Mouse (Mus musculus) neural tube, embryonic 12.5 days (tissue): Measurements from ENCODE around the gene Cct3. TPM values are rescaled to one million over a fixed set of nuclear protein-coding genes. Genes with fewer than 3 reads are reported as not detected.
"Not testable (repeated sequence)": the region's sequence is repeated elsewhere in the genome, so short reads cannot be mapped to it uniquely, and the experiment has no call there.

Source experiments
- ATAC-seq: fragments of 200-750 bp; cut with Nextera tagmentation; 2 replicates; pipeline ENCODE4 v1.8.0; 2017; ENCODE audit warnings: low read depth, mild to moderate bottlenecking, moderate TSS enrichment, moderate library complexity; ENCODE audit not compliant: low FRiP score
- H3K27ac ChIP-seq: fragments of 300-500 bp; sonication (generic); 2 replicates; pipeline ENCODE4 v1.5.1; 2016
- H3K27me3 ChIP-seq: fragments of 300-500 bp; sonication (generic); replicated peaks from 2 replicates; pipeline ENCODE4 v1.6.1; 2016; ENCODE audit warnings: mild to moderate bottlenecking
- H3K36me3 ChIP-seq: fragments of 300-500 bp; sonication (generic); 2 replicates; pipeline ENCODE4 v1.6.1; 2016; ENCODE audit warnings: mild to moderate bottlenecking
- H3K4me1 ChIP-seq: fragments of 300-500 bp; sonication (generic); 2 replicates; pipeline ENCODE4 v1.6.1; 2016
- H3K4me2 ChIP-seq: fragments of 300-500 bp; sonication (generic); replicated peaks from 2 replicates; pipeline ENCODE4 v1.6.1; 2016; ENCODE audit warnings: mild to moderate bottlenecking
- H3K4me3 ChIP-seq: fragments of 300-500 bp; sonication (generic); 2 replicates; pipeline ENCODE4 v1.5.1; 2016
- H3K9ac ChIP-seq: fragments of 300-500 bp; sonication (generic); 2 replicates; pipeline ENCODE4 v1.6.1; 2016; ENCODE audit warnings: mild to moderate bottlenecking
- H3K9me3 ChIP-seq: fragments of 300-500 bp; sonication (generic); 2 replicates; pipeline ENCODE4 v1.6.1; 2016; ENCODE audit warnings: mild to moderate bottlenecking
- WGBS: fragments of 180-500 bp; shearing (Covaris S2); methylation state at CpG from one replicate; pipeline ENCODE4 v1.1.7; 2016; 5-methylcytosine and 5-hydroxymethylcytosine counted together
- polyA plus RNA-seq: library from polyadenylated mRNA; unstranded; fragments of >200 nt; fragmentation: Nextera tagmentation; extraction: Ambion mirVana; gene quantifications from 2 replicates; pipeline ENCODE4 v1.2.1, GENCODE M21; 2016

Cct3 gene
- polyA plus RNA-seq: 593 and 606 TPM in 2 replicates

DNA sequence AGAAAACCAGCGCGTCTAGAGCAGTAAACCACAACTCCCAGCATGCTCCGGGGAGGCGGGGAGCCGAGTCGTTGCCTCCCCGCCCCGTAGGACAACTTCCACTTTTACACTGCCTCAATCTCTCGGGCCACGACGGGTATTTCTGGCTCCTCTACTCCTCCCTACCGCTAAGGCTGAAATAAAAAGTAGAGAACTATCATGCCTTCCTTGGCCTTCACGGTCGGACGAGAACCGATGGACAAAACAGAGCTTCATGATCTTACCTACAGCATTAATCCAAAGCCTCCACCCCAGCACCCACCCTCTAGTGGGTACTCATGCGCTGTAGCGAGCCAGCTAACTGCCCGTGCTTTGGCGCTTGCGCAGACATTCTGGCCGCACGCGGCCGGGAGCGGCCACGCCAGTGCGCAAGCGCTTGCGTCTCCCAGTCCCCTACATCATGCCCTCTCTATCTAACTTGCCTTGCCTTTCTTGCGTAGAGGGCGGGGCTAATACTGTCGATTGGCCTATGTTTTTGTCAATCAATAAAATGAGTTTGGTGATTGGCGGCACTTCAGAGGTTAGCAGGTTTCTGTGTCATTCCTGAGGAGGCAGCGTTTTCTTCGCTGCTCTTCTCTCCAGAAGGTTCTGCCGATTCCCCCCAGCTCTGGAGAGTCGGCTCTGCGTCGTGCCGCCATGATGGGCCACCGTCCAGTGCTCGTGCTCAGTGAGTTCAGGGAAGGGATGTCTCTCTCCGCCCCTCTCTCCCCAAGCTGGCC lies at the start of gene Cct3, which contains the start of gene Tsacc:
Cct3 (plus strand) TSS at position 556 of the 758 bp plus-strand sequence.
Tsacc (minus strand) TSS at position 439 of the 758 bp plus-strand sequence.
- Histone ChIP-seq H3K9ac (peak within 1 kb of the TSS; percentile 83), H3K36me3 (peaks cover 25% of the 10 kb centered on the region), H3K4me3 (peak within 1 kb of the TSS; percentile 76), H3K4me1 (peaks cover 11% of the 10 kb centered on the region), H3K27me3 (no peaks in the 10 kb centered on the region), H3K9me3 (no peaks in the 10 kb centered on the region), H3K27ac (peak within 1 kb of the TSS; percentile 60), H3K4me2 (peak within 1 kb of the TSS; percentile 80)
- 0% methylated on average over 44 of the region's 44 CpGs for WGBS
- ATAC-seq: peak; percentile 98

DNA sequence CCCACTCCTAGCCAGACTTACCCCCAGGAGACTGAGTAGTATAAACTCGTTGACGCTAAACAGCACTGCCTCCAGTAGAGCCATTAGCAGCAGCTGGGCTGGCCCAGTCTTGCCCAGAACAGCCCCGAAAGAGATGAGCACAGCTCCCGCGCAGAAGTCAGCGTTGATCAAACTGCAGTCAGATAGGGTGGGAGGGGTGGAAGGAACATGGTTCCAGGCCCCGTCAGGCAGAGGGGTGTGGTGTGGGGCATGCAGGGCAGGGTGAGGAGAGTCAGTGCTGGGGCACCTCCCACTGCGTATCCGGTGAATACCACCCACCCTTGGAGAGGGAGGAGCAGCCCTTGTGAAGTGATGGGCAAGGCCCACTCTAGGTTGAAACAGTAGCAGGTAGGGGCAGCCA lies 49.2 kb upstream of the Cct3 start:
- Histone ChIP-seq H3K4me1 (peaks cover 12% of the 10 kb centered on the region; the same call in 1 of the 2 replicates), H3K9me3 (no peaks in the 10 kb centered on the region), H3K4me2 (no peak overlapping the region), H3K9ac (no peak overlapping the region), H3K27ac (no peak overlapping the region), H3K4me3 (no peak overlapping the region), H3K27me3 (peaks cover 4% of the 10 kb centered on the region; the same call in 1 of the 2 replicates), H3K36me3 (no peaks in the 10 kb centered on the region)
- ATAC-seq: no peak
- 57% methylated on average over 9 of the region's 9 CpGs for WGBS

DNA sequence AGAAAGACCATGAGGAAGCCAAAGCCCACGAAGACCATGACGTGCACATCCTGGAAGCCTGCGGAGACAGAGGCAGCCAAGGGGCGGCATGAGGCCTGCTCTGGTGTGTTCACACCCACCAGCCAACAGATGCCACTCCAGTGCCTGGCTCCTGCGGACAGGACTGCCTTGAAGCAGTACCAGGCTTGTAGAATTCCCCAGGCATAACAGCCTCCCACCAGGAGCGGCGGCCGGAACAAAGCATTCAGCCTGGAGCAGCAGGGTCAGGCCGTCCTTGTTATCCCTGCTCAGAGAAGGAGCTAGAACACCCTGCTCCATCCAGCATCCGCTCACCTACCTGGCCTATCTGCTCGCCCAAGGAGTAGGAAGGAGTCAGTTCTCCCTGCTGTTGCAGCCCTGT lies 48.5 kb upstream of the Cct3 start:
- 67% methylated on average over 11 of the region's 11 CpGs for WGBS
- ATAC-seq: no peak
- Histone ChIP-seq H3K9ac (no peak overlapping the region), H3K27ac (no peak overlapping the region), H3K4me3 (no peak overlapping the region), H3K4me2 (no peak overlapping the region), H3K9me3 (no peaks in the 10 kb centered on the region), H3K4me1 (peaks cover 10% of the 10 kb centered on the region; the same call in 1 of the 2 replicates), H3K36me3 (no peaks in the 10 kb centered on the region), H3K27me3 (peaks cover 9% of the 10 kb centered on the region)

DNA sequence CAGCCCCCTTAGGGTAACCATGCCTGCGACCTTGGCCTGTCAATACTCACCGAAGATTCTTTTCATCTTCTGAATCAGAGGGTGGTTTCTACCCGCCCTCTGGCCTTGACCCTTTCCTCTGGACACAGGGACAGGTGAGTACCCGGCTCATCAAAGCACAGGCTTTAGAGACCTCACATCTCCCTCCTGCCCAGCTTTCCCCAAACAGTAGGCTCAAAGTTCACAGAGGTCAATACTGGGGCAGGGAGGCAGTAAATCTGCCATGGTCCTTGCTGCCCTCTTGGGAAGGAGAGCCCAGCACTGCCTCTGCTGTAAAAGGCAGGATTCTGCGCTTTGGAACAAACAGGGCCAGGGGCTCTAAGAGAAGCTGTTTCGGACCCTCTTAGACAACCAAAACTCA lies 44.2 kb upstream of the Cct3 start:
- 40% methylated on average over 6 of the region's 6 CpGs for WGBS
- H3K9me3 ChIP-seq: no peaks in the 10 kb centered on the region
- peaks cover 27% of the 10 kb centered on the region for H3K27me3 ChIP-seq
- no peak overlapping the region for H3K27ac ChIP-seq
- no peak overlapping the region for H3K4me2 ChIP-seq
- no peaks in the 10 kb centered on the region for H3K36me3 ChIP-seq
- H3K9ac ChIP-seq: no peak overlapping the region
- peaks cover 14% of the 10 kb centered on the region for H3K4me1 ChIP-seq
- H3K4me3 ChIP-seq: no peak overlapping the region
- no peak for ATAC-seq

DNA sequence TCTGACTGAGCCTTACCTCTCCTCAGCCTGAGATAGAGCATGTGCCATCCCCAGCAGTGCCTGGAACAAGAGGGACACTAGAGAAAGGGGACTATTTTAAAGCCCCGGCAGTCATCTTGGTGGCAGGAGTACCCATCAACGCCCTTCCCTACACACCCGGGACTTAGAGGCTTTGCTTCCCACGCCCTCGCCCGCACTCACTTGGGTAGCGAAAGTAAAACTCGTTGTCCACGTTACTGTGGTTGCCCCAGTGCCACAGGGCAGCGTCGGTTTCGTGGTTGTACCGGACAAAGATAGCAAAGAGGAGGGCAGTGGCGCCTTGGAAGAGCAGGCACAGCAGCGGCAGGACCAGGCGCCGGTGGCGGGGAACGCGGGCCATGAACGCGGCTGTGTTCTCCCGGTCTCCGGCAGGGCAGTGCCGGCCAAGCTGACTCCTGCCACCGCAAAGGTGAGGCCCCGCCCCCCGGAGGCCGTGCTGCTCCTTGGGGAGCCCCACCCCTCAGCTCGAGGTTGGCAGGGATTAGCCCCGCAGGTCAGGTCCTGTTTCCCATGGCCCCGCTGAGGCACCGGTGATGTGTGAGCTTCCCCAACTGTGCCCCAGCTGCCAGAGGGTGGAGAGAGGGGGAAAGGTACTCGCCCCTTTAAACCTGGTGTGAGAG lies 42.5 kb upstream of the Cct3 start, which contains the start of gene Rhbg:
Rhbg (minus strand) TSS at position 442 of the 659 bp plus-strand sequence.
- WGBS: 4% methylated on average over 34 of the region's 34 CpGs
- ATAC-seq: no peak
- H3K27me3 ChIP-seq: peaks cover 27% of the 10 kb centered on the region
- peaks cover 14% of the 10 kb centered on the region for H3K4me1 ChIP-seq
- no peaks in the 10 kb centered on the region for H3K36me3 ChIP-seq
- peak within 1 kb of the TSS; percentile 27 for H3K4me3 ChIP-seq
- H3K9ac ChIP-seq: peak within 1 kb of the TSS; percentile 49
- H3K4me2 ChIP-seq: peak within 1 kb of the TSS; percentile 65
- H3K27ac ChIP-seq: no peak within 1 kb of the TSS
- no peaks in the 10 kb centered on the region for H3K9me3 ChIP-seq

DNA sequence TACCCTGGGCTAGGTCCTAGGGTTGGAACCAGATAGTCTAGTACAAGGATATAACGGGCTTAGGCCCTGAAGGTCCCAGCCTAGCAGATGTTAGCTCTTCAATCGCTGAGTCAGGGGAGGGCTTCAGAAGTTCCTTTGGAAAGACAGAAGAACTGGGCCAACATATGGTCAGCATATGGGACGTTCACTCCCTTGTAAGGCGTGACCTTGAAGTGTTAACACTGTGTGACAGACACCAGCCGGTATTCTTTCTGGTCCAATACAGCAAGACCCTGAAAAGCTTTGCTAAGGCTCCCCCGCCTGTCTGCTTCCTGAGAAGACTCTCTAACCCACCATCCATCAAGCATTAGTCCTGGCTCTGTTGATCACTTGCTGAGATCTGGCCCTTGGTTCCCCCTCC lies 41.0 kb upstream of the Cct3 start:
- no peaks in the 10 kb centered on the region for H3K9me3 ChIP-seq
- no peak overlapping the region for H3K4me3 ChIP-seq
- no peaks in the 10 kb centered on the region for H3K36me3 ChIP-seq
- H3K4me2 ChIP-seq: no peak overlapping the region
- ATAC-seq: no peak
- H3K27me3 ChIP-seq: peaks cover 27% of the 10 kb centered on the region
- H3K27ac ChIP-seq: no peak overlapping the region
- WGBS: 77% methylated on average over 6 of the region's 6 CpGs
- H3K9ac ChIP-seq: no peak overlapping the region
- peaks cover 14% of the 10 kb centered on the region for H3K4me1 ChIP-seq

DNA sequence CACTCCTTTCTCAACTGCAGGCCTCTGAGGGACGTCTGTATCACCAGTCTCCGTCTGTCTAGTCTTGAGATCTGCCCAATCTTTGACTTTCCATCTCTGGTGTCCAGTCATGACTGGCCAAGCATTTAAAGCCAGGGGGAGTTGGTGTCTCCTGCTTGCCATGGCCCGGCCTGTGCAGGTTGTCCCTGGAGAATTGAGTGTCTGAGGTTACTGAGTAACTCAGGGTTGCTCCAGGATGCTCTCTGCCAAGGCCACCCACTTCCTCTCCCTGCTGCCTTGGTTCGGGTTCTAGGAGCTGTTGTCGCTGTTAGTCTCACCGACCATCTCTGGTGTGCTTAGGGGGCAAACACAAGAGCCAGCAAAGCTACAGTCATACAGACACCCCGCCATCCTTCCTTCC lies 40.5 kb upstream of the Cct3 start:
- Histone ChIP-seq H3K4me1 (peaks cover 14% of the 10 kb centered on the region), H3K4me2 (no peak overlapping the region), H3K27ac (no peak overlapping the region), H3K27me3 (peaks cover 27% of the 10 kb centered on the region), H3K9me3 (no peaks in the 10 kb centered on the region), H3K36me3 (no peaks in the 10 kb centered on the region), H3K4me3 (no peak overlapping the region), H3K9ac (no peak overlapping the region)
- no peak for ATAC-seq
- 82% methylated on average over 7 of the region's 7 CpGs for WGBS

DNA sequence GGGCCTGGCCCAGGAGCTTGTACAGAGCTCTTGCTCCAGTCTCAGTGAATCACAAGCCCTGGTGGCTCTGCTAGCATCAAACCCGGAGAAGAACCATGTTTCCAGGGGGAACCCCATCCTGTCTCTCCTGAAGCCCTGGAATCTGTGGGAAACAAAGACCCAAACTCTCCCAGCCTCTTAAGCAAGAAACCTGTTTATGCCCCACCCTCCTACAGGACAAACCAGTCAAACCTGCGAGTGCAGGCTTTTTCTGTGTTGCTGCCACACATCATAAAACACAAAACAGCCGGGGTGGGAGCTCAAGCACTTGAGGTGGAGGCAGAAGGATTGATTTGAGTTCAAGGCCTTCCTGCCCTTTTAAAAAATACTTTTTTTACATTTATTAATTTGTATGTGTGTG lies 34.6 kb upstream of the Cct3 start:
- Histone ChIP-seq H3K9ac (no peak overlapping the region), H3K9me3 (no peaks in the 10 kb centered on the region), H3K4me1 (no peaks in the 10 kb centered on the region), H3K36me3 (no peaks in the 10 kb centered on the region), H3K4me3 (no peak overlapping the region), H3K27me3 (no peaks in the 10 kb centered on the region), H3K4me2 (no peak overlapping the region), H3K27ac (no peak overlapping the region)
- 80% methylated on average over 3 of the region's 3 CpGs for WGBS
- ATAC-seq: no peak

DNA sequence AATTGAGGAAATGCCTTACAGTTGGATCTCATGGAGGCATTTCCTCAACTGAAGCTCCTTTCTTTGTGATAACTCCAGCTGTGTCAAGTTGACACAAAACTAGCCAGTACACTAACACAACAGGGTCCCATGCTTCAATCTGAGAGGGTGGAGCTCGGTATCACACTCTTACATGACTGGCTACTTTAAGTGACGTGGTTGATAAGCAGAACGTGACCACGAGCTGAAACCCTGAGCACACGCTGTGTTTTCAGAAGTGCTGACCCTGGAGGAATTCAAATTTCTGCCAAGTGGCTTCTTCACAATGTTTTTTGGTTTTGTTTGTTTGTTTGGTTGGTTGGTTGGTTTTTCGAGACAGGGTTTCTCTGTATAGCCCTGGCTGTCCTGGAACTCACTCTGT lies 28.9 kb upstream of the Cct3 start:
- not testable (repeated sequence) for H3K4me2 ChIP-seq, H3K4me1 ChIP-seq, H3K9me3 ChIP-seq, H3K27me3 ChIP-seq, ATAC-seq, H3K9ac ChIP-seq, H3K27ac ChIP-seq, H3K36me3 ChIP-seq, H3K4me3 ChIP-seq
- WGBS: 86% methylated on average over 6 of the region's 6 CpGs

DNA sequence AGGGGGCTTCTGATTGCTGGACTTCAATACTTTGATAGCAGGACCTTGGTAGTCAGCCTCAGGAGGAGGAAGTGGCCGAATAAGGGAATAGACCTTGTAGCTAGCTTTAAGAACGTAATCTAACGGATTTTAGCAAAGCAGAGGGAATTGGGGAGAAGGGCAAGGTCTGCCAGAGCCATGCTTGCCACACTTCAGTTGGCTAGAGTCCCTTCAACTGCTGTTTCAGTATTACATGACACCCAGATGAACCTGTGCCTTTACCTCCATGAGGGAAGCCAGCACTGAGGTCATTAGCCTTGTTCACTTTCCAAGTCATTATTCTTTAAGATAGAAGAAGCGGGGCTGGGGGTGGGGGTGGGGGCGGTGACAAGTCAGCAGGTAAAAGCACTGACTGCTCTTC lies 27.9 kb upstream of the Cct3 start:
- ATAC-seq: no peak
- Histone ChIP-seq H3K9me3 (no peaks in the 10 kb centered on the region), H3K4me3 (no peak overlapping the region), H3K36me3 (no peaks in the 10 kb centered on the region), H3K4me2 (no peak overlapping the region), H3K4me1 (no peaks in the 10 kb centered on the region), H3K27me3 (no peaks in the 10 kb centered on the region), H3K27ac (no peak overlapping the region), H3K9ac (no peak overlapping the region)
- 87% methylated on average over 5 of the region's 5 CpGs for WGBS

DNA sequence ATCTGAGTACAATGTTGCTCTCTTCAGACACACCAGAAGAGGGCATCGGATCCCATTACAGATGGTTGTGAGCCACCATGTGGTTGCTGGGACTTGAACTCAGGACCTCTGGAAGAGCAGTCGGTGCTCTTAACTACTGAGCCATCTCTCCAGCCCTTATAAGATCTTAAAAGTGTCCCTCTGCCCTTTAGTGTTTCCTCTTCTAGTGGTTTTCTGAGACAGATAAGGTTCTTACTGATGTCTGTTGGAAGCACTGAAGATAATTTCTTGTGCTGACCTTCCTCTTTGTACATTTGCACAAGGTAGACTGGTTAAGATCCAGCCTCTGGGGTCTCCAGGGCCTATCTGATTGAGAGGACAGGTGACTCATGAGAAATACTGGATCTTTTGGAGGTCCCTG lies 25.6 kb upstream of the Cct3 start:
- not testable (repeated sequence) for H3K4me2 ChIP-seq, H3K4me1 ChIP-seq, H3K9ac ChIP-seq, H3K27ac ChIP-seq, ATAC-seq, H3K36me3 ChIP-seq, H3K4me3 ChIP-seq, H3K9me3 ChIP-seq, H3K27me3 ChIP-seq
- 94% methylated on average over 2 of the region's 2 CpGs for WGBS

DNA sequence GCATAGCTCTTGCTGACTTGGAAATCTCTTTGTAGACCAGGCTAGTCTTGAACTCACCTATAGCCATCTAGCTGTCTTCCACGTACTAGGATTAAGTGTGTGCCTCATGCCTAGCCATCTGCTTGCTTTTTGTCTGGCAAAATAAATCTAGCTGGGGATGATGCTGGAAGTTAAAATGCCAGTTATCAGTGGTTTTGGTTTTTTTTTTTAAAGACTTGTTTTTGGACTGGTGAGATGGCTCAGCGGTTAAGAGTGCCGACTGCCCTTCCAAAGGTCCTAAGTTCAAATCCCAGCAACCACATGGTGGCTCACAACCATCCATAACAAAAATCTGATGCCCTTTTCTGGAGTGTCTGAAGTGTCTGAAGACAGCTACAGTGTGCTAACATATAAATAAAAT lies 25.1 kb upstream of the Cct3 start:
- no peak overlapping the region for H3K27ac ChIP-seq
- 89% methylated on average over 3 of the region's 3 CpGs for WGBS
- no peak for ATAC-seq
- no peak overlapping the region for H3K4me2 ChIP-seq
- no peaks in the 10 kb centered on the region for H3K4me1 ChIP-seq
- no peaks in the 10 kb centered on the region for H3K36me3 ChIP-seq
- no peak overlapping the region for H3K4me3 ChIP-seq
- no peaks in the 10 kb centered on the region for H3K27me3 ChIP-seq
- no peaks in the 10 kb centered on the region for H3K9me3 ChIP-seq
- no peak overlapping the region for H3K9ac ChIP-seq
